Mouse (Mus musculus) lung, embryonic 16.5 days (tissue): Measurements from ENCODE around the gene Anks1b. TPM values are rescaled to one million over a fixed set of nuclear protein-coding genes. Genes with fewer than 3 reads are reported as not detected.
"Not testable (repeated sequence)": the region's sequence is repeated elsewhere in the genome, so short reads cannot be mapped to it uniquely, and the experiment has no call there.

ENCODE experiments used
- ATAC-seq: fragments of 200-750 bp; cut with Nextera tagmentation; 2 replicates; pipeline ENCODE4 v1.8.0; 2017; ENCODE audit warnings: low read depth, mild to moderate bottlenecking, moderate library complexity
- H3K27ac ChIP-seq: fragments of 300-500 bp; sonication (generic); 2 replicates; pipeline ENCODE4 v1.5.1; 2014; ENCODE audit warnings: mild to moderate bottlenecking, control low read depth, low read length
- H3K27me3 ChIP-seq: fragments of 300-500 bp; sonication (generic); 2 replicates; pipeline ENCODE4 v1.6.1; 2014; ENCODE audit warnings: low read depth, low read length, mixed read lengths; ENCODE audit not compliant: control insufficient read depth, insufficient read depth
- H3K36me3 ChIP-seq: fragments of 300-500 bp; sonication (generic); 2 replicates; pipeline ENCODE4 v1.6.1; 2014; ENCODE audit warnings: low read length; ENCODE audit not compliant: control insufficient read depth, insufficient read depth
- H3K4me1 ChIP-seq: fragments of 300-500 bp; sonication (generic); replicated peaks from 2 replicates; pipeline ENCODE4 v1.6.1; 2014; ENCODE audit warnings: low read length, mixed read lengths; ENCODE audit not compliant: control insufficient read depth, insufficient read depth
- H3K4me2 ChIP-seq: fragments of 300-500 bp; sonication (generic); 2 replicates; pipeline ENCODE4 v1.6.1; 2014; ENCODE audit warnings: low read depth, low read length, control low read depth
- H3K4me3 ChIP-seq: fragments of 300-500 bp; sonication (generic); 2 replicates; pipeline ENCODE4 v1.5.1; 2014; ENCODE audit warnings: mild to moderate bottlenecking, low read length, control low read depth
- H3K9ac ChIP-seq: fragments of 300-500 bp; sonication (generic); 2 replicates; pipeline ENCODE4 v1.6.1; 2014; ENCODE audit warnings: low read length, control low read depth
- H3K9me3 ChIP-seq: fragments of 300-500 bp; sonication (generic); 2 replicates; pipeline ENCODE4 v1.6.1; 2016; ENCODE audit warnings: low read length; ENCODE audit not compliant: control insufficient read depth
- WGBS: fragments of 180-500 bp; shearing (Covaris S2); extraction: QIAGEN DNeasy Blood & Tissue Kit; methylation state at CpG from one replicate; pipeline ENCODE4 v1.1.7; 2014; 5-methylcytosine and 5-hydroxymethylcytosine counted together
- polyA plus RNA-seq: library from polyadenylated mRNA; unstranded; fragments of >200 nt; fragmentation: Nextera tagmentation; extraction: Ambion mirVana; gene quantifications from 2 replicates; pipeline ENCODE4 v1.2.1, GENCODE M21; 2015

Gene Anks1b
- polyA plus RNA-seq, 1 experiment from 2014 or later, result 0.20 TPM

DNA sequence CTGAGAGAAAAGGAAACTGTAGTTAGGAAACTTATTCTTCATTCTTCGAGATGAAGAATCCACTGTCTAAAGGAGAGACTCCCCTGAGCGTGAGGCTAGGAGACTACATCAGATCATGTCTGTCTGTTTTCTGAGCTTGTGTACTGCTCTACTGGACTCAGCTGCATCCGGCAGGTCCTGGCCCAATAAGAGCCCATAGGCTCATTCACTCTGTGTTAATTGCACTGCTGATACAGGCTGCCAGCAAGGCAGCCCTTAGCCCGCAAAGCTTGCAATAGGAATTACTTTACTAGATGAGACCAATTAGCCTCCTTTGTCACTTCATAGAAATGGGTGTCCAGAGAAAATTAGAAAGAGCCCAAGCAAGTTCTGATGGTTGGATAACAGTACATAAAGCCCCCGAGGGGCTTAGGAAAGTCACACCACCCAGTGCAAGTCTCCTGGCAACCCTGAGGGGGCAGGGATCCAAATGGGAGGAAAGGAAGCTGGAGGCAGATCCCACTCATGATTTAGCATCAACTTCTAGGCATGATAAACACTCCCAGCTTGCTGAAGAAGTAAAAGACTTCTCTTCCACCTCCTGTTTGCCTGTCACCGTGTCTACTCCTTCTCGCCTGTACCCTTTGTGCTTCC is 744.5 kb downstream of the Anks1b start:
- Histone ChIP-seq H3K9me3 (no peaks in the 10 kb centered on the region), H3K4me2 (no peak overlapping the region), H3K27ac (no peak overlapping the region), H3K4me1 (no peaks in the 10 kb centered on the region), H3K27me3 (no peaks in the 10 kb centered on the region), H3K9ac (no peak overlapping the region), H3K36me3 (no peaks in the 10 kb centered on the region), H3K4me3 (no peak overlapping the region)
- WGBS, result 80% methylated on average over 7 of the region's 7 CpGs
- no peak for ATAC-seq

DNA sequence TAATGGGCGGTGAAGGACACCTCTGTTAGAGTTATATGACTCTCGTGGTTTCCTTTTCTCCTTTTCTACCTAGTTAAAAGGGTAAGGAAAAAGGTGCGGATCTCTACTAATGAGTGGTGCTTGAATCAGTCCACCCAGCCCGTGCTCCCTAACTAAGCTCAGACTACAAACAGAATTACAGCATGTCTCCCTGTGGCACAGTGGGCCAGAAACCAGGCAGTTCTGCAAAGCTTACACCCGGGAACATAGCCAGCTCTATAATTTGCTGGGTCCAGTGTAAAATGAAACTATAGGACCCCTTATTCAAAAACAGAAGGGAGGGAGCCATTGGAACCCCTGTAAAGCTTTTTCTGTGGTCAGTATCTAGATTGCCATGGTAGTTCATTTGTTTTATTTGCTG is 754.2 kb downstream of the Anks1b start:
- Histone ChIP-seq H3K9me3 (no peaks in the 10 kb centered on the region), H3K9ac (no peak overlapping the region), H3K4me1 (no peaks in the 10 kb centered on the region), H3K27me3 (no peaks in the 10 kb centered on the region), H3K36me3 (no peaks in the 10 kb centered on the region), H3K27ac (no peak overlapping the region), H3K4me3 (no peak overlapping the region), H3K4me2 (no peak overlapping the region)
- ATAC-seq, result no peak
- 81% methylated on average over 5 of the region's 5 CpGs for WGBS

DNA sequence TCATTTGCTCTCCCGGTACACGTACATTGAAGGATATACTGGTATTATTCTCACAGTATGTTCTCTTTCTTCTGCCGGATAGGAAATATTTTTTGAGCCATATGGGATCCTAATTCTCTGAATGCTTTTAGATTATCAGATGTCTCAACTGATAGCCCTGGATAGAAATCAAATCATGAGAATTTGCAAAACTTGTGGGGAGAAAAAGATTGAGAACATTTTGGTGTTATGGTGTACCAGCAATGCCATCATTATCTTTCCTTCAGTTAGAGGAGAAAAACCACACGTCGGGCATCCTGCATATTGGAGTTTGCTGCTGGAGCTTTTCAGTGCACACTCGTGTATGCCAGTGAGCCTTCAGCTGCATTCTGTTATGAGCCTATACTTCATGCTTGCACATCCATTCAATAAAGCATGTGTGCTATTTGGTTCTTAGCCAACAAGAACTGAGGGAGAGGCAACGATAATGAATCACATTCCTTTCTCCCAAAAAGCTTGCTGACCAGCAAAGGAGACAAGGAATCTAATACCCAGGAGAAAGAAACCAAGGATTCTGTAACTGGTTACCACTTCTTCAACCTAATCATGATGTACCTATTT is 756.9 kb downstream of the Anks1b start:
- no peak overlapping the region for H3K27ac ChIP-seq
- no peak for ATAC-seq
- H3K4me2 ChIP-seq, result no peak overlapping the region
- 58% methylated on average over 7 of the region's 7 CpGs for WGBS
- H3K4me1 ChIP-seq, result no peaks in the 10 kb centered on the region
- no peaks in the 10 kb centered on the region for H3K9me3 ChIP-seq
- no peak overlapping the region for H3K4me3 ChIP-seq
- no peaks in the 10 kb centered on the region for H3K27me3 ChIP-seq
- H3K36me3 ChIP-seq, result no peaks in the 10 kb centered on the region
- H3K9ac ChIP-seq, result no peak overlapping the region

DNA sequence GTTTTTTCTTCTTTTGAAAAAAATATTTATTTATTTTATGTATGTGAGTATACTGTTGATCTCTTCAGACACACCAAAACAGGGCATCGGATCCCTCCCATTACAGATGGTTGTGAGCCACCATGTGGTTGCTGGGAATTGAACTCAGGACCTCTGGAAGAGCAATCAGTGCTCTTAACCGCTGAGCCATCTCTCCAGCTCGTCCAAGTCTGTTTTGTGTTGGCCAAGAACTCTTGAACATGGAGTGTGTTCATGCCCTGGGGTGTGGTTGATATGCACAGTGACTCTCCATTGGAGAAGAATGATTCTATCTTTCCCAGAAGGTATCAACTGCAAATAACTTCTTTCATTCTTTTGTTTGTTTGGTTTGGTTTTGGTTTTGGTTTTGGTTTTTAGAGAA is 757.5 kb downstream of the Anks1b start:
- H3K36me3 ChIP-seq, H3K27me3 ChIP-seq, H3K9me3 ChIP-seq, ATAC-seq, H3K27ac ChIP-seq, H3K4me2 ChIP-seq, H3K9ac ChIP-seq, H3K4me3 ChIP-seq, H3K4me1 ChIP-seq: not testable (repeated sequence)
- WGBS, result 65% methylated on average over 3 of the region's 3 CpGs

DNA sequence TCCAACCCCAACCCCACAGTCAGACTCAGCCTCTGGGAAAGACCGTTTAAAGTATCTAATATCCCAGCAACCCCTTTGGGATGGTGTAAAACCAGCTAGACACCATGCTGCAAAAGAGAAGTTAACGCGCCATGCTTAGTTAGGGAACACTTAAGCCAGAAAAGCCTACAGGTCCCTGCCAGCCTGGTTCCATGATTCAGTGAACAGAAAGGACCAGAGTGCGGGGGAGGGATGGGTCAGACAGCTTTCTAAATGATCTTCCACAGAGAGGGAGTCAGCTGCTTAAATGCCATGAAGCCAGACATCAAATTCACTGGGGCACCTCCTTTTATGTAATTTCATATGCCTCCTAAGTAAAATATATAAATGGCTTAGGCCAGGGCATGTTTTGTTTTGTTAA is 764.0 kb downstream of the Anks1b start:
- no peak overlapping the region for H3K9ac ChIP-seq
- H3K27ac ChIP-seq, result no peak overlapping the region
- H3K4me2 ChIP-seq, result no peak overlapping the region
- no peak for ATAC-seq
- no peaks in the 10 kb centered on the region for H3K9me3 ChIP-seq
- H3K27me3 ChIP-seq, result no peaks in the 10 kb centered on the region
- H3K4me1 ChIP-seq, result no peaks in the 10 kb centered on the region
- H3K36me3 ChIP-seq, result no peaks in the 10 kb centered on the region
- 81% methylated on average over 4 of the region's 4 CpGs for WGBS
- no peak overlapping the region for H3K4me3 ChIP-seq

DNA sequence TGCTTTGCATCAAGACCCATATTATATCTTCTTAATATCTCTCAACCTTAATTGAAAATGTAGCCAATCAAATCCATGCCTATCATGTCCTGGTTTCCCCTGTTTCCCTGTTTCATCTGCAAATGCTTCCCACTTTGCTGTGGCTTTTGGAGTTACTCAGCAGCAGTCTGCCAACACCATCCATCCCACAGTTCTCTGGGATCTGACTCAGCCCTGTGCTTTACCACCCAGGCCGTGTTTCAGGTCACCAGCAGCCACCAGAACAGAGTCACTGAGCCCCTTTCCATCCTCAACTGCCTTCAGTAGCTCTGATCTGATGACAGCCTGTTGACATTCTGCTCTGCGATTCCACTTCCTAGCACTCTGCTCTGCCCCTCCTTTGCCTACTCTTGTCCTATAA is 776.4 kb downstream of the Anks1b start:
- Histone ChIP-seq H3K36me3 (no peaks in the 10 kb centered on the region), H3K4me3 (no peak overlapping the region), H3K4me2 (no peak overlapping the region), H3K27ac (no peak overlapping the region), H3K27me3 (no peaks in the 10 kb centered on the region), H3K9me3 (no peaks in the 10 kb centered on the region), H3K9ac (no peak overlapping the region), H3K4me1 (no peaks in the 10 kb centered on the region)
- no peak for ATAC-seq
- WGBS, result 54% methylated on average over 2 of the region's 2 CpGs

DNA sequence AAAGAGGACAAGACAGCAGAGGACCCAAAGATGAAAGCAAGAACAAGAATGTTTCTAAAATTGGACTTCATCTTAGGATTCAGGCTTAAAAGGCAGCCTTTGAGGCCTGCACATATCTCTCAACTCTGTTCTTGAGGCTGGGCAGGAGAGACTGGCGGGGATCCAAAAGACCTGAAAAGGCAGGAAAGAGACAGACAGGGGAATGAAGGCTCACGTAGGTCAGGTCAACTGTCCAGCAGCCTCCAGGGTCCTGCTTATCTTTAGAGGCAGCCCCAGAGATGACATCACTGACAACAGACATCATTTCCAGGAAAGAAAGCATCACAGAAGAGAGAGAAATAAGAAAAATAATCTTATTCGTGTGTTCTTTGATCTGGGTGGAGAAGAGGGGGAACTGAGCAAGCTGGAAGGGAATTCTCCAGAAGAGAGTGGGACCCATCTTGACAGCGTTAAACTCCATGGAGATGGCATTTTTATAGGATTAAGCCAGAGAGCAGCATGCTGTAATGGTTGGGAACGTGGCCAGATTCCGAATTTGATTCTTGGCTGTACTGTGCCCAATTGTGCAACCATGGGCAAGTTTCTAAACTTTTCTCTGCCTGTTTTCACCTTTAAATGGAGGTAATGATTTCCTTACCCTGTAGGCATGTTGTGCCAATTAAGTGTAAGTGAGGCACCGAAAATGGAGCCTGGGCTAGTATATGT is 784.3 kb downstream of the Anks1b start:
- no peak overlapping the region for H3K27ac ChIP-seq
- no peak for ATAC-seq
- H3K4me2 ChIP-seq, result no peak overlapping the region
- H3K9ac ChIP-seq, result no peak overlapping the region
- no peaks in the 10 kb centered on the region for H3K27me3 ChIP-seq
- no peaks in the 10 kb centered on the region for H3K36me3 ChIP-seq
- 60% methylated on average over 7 of the region's 7 CpGs for WGBS
- H3K4me3 ChIP-seq, result no peak overlapping the region
- no peaks in the 10 kb centered on the region for H3K4me1 ChIP-seq
- no peaks in the 10 kb centered on the region for H3K9me3 ChIP-seq

DNA sequence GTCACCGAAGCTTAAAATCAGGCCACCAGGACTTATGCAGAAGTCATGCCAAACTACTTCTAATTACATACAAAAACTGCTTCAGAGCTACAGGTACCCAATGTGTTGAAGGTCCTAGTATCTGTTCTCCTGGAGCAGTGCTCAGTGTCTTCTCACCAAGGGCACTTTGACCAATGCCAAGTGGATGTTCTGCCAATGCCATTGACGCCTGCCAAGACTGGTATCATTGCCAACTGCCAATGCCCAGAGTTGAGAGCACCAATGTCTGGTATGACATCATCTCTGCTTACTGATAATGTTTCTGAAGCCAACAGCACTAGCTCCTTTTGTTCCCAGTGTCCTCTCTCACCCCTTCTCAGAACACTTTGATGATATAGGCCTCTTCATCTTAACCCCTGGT is 793.4 kb downstream of the Anks1b start:
- no peaks in the 10 kb centered on the region for H3K4me1 ChIP-seq
- H3K9ac ChIP-seq, result no peak overlapping the region
- H3K9me3 ChIP-seq, result no peaks in the 10 kb centered on the region; the same call in 1 of the 2 replicates
- no peak overlapping the region for H3K4me2 ChIP-seq
- WGBS, result 83% methylated on average over 2 of the region's 2 CpGs
- no peak overlapping the region for H3K4me3 ChIP-seq
- ATAC-seq, result no peak
- H3K27ac ChIP-seq, result no peak overlapping the region
- no peaks in the 10 kb centered on the region for H3K27me3 ChIP-seq
- no peaks in the 10 kb centered on the region for H3K36me3 ChIP-seq

DNA sequence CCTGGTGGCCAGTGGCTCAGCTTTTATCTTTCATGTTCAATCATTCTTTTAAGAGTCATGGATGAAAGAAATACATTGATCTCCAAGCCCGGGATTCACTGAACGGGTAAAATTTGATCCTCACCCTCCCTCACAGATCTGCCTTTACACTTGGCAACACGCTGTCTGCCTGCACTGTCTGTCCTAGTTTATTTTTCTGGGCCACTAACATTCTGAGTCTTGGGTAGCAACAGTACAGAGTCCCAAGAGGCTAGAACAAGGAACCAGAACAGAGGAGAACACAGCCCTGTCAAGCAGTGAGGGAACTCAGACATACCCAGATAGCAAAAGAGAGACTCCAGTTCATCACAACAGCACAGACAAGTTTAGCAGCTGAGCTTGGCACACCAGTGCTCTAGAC is 797.0 kb downstream of the Anks1b start:
- Histone ChIP-seq H3K36me3 (no peaks in the 10 kb centered on the region), H3K4me1 (no peaks in the 10 kb centered on the region), H3K27me3 (no peaks in the 10 kb centered on the region), H3K4me2 (no peak overlapping the region), H3K9me3 (no peaks in the 10 kb centered on the region; the same call in 1 of the 2 replicates), H3K27ac (no peak overlapping the region), H3K9ac (no peak overlapping the region), H3K4me3 (no peak overlapping the region)
- 84% methylated on average over 3 of the region's 3 CpGs for WGBS
- ATAC-seq, result no peak
